ENCODE assay signal across 14 mouse cellular contexts in the genomic region with DNA sequence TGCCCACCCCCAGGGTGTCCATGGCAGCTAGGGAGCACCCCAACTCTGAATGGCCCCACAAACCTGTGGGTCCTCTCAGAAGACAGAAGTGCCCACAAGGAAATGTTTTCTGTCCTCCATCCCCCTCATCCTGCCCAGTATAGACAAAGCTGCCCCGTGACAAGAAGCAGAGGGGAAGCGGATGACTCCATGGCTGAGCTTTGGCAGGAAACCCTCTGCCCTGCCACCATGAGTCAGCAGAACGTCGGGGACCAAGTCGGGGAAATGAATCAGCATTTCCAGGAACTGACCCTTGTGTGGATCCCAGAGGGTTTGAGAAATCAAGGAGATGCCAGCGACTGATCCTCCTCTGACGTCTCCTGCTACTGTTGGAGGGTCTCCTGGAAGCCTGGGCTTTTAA.
DNase-seq lines count a peak whose midpoint lies in the region; ATAC-seq and TF ChIP-seq lines count a peak whose summit lies in the region.
"Had no signal": no experiment of that assay in that cellular context is flagged by ENCODE, and none has a peak within 500 bp of the region (broad histone marks: within the 10 kb centered on the region; RNA-seq: fewer than 3 reads in every experiment).

No protein-coding gene starts in this region.

- ATAC-seq in heart, postnatal 0 days (ENCODE audit: insufficient read depth, low read depth): no peak
- no peak for ATAC-seq in heart, embryonic 11.5 days (replicated peaks; ENCODE audit: insufficient number of reproducible peaks, low FRiP score, low TSS enrichment)
- ATAC-seq in midbrain, embryonic 11.5 days (ENCODE audit: low FRiP score): no peak
- no peak for ATAC-seq in midbrain, embryonic 13.5 days
- ATAC-seq in stomach, postnatal 0 days (ENCODE audit: low FRiP score, low TSS enrichment): no peak
- ATAC-seq in frontal cortex, adult (ENCODE audit: low TSS enrichment): no peak

- no peaks in the 10 kb centered on the region for H3K4me1 ChIP-seq in heart, postnatal 0 days (ENCODE audit: control insufficient read depth, insufficient read depth)
- H3K4me1 ChIP-seq in heart, embryonic 11.5 days (ENCODE audit: control insufficient read depth, insufficient read depth, low read length): no peaks in the 10 kb centered on the region; the same call in 1 of the 2 replicates
- H3K4me1 ChIP-seq in midbrain, embryonic 11.5 days (ENCODE audit: control insufficient read depth, insufficient read depth, low read length): no peaks in the 10 kb centered on the region
- H3K4me1 ChIP-seq in midbrain, embryonic 13.5 days (replicated peaks): 0 out of 2 replicates have a peak, but pooled peaks cover 2% of the 10 kb centered on the region
- no peaks in the 10 kb centered on the region; the same call in 1 of the 2 replicates for H3K4me1 ChIP-seq in stomach, postnatal 0 days (replicated peaks; ENCODE audit: control insufficient read depth, insufficient read depth)

- TF ChIP-seq EP300 in heart, postnatal 0 days (IDR thresholded peaks at IDR 0.05; ENCODE audit: low read depth): no peak
- TF ChIP-seq EP300 in stomach, postnatal 0 days (optimal IDR thresholded peaks at IDR 0.05): no peak

- no peaks in the 10 kb centered on the region for H3K9me3 ChIP-seq in heart, postnatal 0 days (replicated peaks; ENCODE audit: control insufficient read depth, low read length)
- no peaks in the 10 kb centered on the region for H3K9me3 ChIP-seq in heart, embryonic 11.5 days (replicated peaks; ENCODE audit: control insufficient read depth, low read length)
- no peaks in the 10 kb centered on the region for H3K9me3 ChIP-seq in midbrain, embryonic 11.5 days (ENCODE audit: control insufficient read depth, low read length)
- no peaks in the 10 kb centered on the region for H3K9me3 ChIP-seq in midbrain, embryonic 13.5 days
- no peaks in the 10 kb centered on the region for H3K9me3 ChIP-seq in stomach, postnatal 0 days (ENCODE audit: control insufficient read depth, low read length)
- H3K9me3 ChIP-seq: embryonic facial prominence, embryonic 10.5 days had no signal

- no peaks in the 10 kb centered on the region for H3K36me3 ChIP-seq in heart, postnatal 0 days (replicated peaks; ENCODE audit: control insufficient read depth, insufficient read depth, low read length)
- no peaks in the 10 kb centered on the region for H3K36me3 ChIP-seq in heart, embryonic 11.5 days (ENCODE audit: control insufficient read depth, insufficient read depth, low read length)
- H3K36me3 ChIP-seq in midbrain, embryonic 11.5 days (ENCODE audit: control insufficient read depth, insufficient read depth, low read length): no peaks in the 10 kb centered on the region
- H3K36me3 ChIP-seq in midbrain, embryonic 13.5 days: no peaks in the 10 kb centered on the region
- no peaks in the 10 kb centered on the region for H3K36me3 ChIP-seq in stomach, postnatal 0 days (ENCODE audit: control insufficient read depth, insufficient read depth, low read length)
- H3K36me3 ChIP-seq: embryonic facial prominence, embryonic 10.5 days had no signal

- TF ChIP-seq CTCF in heart, postnatal 0 days (IDR thresholded peaks at IDR 0.05; ENCODE audit: low read depth): no peak
- TF ChIP-seq CTCF in stomach, postnatal 0 days (IDR thresholded peaks at IDR 0.05; ENCODE audit: low read depth): no peak

- no peak overlapping the region for H3K4me2 ChIP-seq in heart, postnatal 0 days (ENCODE audit: low read depth, low read length)
- H3K4me2 ChIP-seq in heart, embryonic 11.5 days: no peak overlapping the region
- no peak overlapping the region for H3K4me2 ChIP-seq in midbrain, embryonic 11.5 days
- H3K4me2 ChIP-seq in midbrain, embryonic 13.5 days (replicated peaks): no peak overlapping the region
- no peak overlapping the region for H3K4me2 ChIP-seq in stomach, postnatal 0 days (replicated peaks; ENCODE audit: low read depth)

- WGBS in heart, postnatal 0 days: 43% methylated on average over 7 of the region's 7 CpGs
- 48% methylated on average over 7 of the region's 7 CpGs for WGBS in heart, embryonic 11.5 days (ENCODE audit: insufficient replicate concordance)
- 74% methylated on average over 7 of the region's 7 CpGs for WGBS in midbrain, embryonic 11.5 days
- WGBS in midbrain, embryonic 13.5 days: 78% methylated on average over 7 of the region's 7 CpGs
- WGBS in stomach, postnatal 0 days: 57% methylated on average over 7 of the region's 7 CpGs

- no peaks in the 10 kb centered on the region for H3K27me3 ChIP-seq in heart, postnatal 0 days (ENCODE audit: control insufficient read depth, insufficient read depth, low read length)
- H3K27me3 ChIP-seq in heart, embryonic 11.5 days (ENCODE audit: control insufficient read depth, insufficient read depth, low read length): no peaks in the 10 kb centered on the region
- no peaks in the 10 kb centered on the region for H3K27me3 ChIP-seq in midbrain, embryonic 11.5 days (ENCODE audit: control insufficient read depth, insufficient read depth, low read length)
- no peaks in the 10 kb centered on the region for H3K27me3 ChIP-seq in midbrain, embryonic 13.5 days
- no peaks in the 10 kb centered on the region for H3K27me3 ChIP-seq in stomach, postnatal 0 days (ENCODE audit: control insufficient read depth, insufficient read depth, low read length)

- H3K4me3 ChIP-seq in heart, postnatal 0 days (ENCODE audit: low read depth, low read length): no peak overlapping the region
- H3K4me3 ChIP-seq in heart, embryonic 11.5 days (ENCODE audit: low read depth, low read length): no peak overlapping the region
- H3K4me3 ChIP-seq in midbrain, embryonic 11.5 days (ENCODE audit: low read depth, low read length): no peak overlapping the region
- H3K4me3 ChIP-seq in midbrain, embryonic 13.5 days (replicated peaks): no peak overlapping the region
- H3K4me3 ChIP-seq in stomach, postnatal 0 days (ENCODE audit: low read depth, low read length): no peak overlapping the region
- H3K4me3 ChIP-seq: embryonic facial prominence, embryonic 10.5 days had no signal

- no peak overlapping the region for H3K9ac ChIP-seq in heart, postnatal 0 days (replicated peaks; ENCODE audit: low read depth, low read length)
- no peak overlapping the region for H3K9ac ChIP-seq in heart, embryonic 11.5 days (ENCODE audit: low read depth, low read length)
- no peak overlapping the region for H3K9ac ChIP-seq in midbrain, embryonic 11.5 days (ENCODE audit: low read length)
- no peak overlapping the region for H3K9ac ChIP-seq in midbrain, embryonic 13.5 days (replicated peaks)
- no peak overlapping the region for H3K9ac ChIP-seq in stomach, postnatal 0 days (ENCODE audit: low read length)

- no peak overlapping the region for H3K27ac ChIP-seq in heart, postnatal 0 days (ENCODE audit: low read depth)
- H3K27ac ChIP-seq in heart, embryonic 11.5 days (ENCODE audit: low read depth, low read length): no peak overlapping the region
- H3K27ac ChIP-seq in midbrain, embryonic 11.5 days (ENCODE audit: low read depth, low read length): no peak overlapping the region
- H3K27ac ChIP-seq in midbrain, embryonic 13.5 days: no peak overlapping the region
- no peak overlapping the region for H3K27ac ChIP-seq in stomach, postnatal 0 days (replicated peaks)
- H3K27ac ChIP-seq: embryonic facial prominence, embryonic 10.5 days had no signal

- DNase-seq in heart, postnatal 0 days (ENCODE audit: low spot score): peak; percentile 11
- peak; percentile 17 for DNase-seq in midbrain, embryonic 11.5 days (ENCODE audit: low spot score, missing footprints)
- DNase-seq in kidney, postnatal 14 days: peak; percentile 26
- DNase-seq in stomach, postnatal 0 days (ENCODE audit: low spot score): no peak
- no peak for DNase-seq in frontal cortex, postnatal 36 days (ENCODE audit: low spot score in 2 of 2)
- DNase-seq: cerebellum, adult 9-11 months; heart, postnatal 4 days; left cerebral cortex, postnatal 4 days; right cerebral cortex, postnatal 25 days; thymus, postnatal 14 days had no signal

Comparison
In these comparisons a context has a peak if more than half of its experiments do, and no peak if none do; other contexts are left out.
1. DNase-seq: peak in heart, postnatal 0 days (single experiment), midbrain, embryonic 11.5 days (single experiment) and kidney, postnatal 14 days (single experiment); none in stomach, postnatal 0 days (single experiment) and frontal cortex, postnatal 36 days (0 of 2).